Mouse (Mus musculus) right cerebral cortex, postnatal 36 days (tissue): ENCODE measurements around the gene Gm26741.

Experiments used
- DNase-seq, 2 experiments: peaks; one replicate each; pipeline ENCODE4 v3.0.0; 2022; ENCODE audit warnings: low spot score in 2 of 2, mixed read lengths in 1 of 2

Gm26741 gene

DNA sequence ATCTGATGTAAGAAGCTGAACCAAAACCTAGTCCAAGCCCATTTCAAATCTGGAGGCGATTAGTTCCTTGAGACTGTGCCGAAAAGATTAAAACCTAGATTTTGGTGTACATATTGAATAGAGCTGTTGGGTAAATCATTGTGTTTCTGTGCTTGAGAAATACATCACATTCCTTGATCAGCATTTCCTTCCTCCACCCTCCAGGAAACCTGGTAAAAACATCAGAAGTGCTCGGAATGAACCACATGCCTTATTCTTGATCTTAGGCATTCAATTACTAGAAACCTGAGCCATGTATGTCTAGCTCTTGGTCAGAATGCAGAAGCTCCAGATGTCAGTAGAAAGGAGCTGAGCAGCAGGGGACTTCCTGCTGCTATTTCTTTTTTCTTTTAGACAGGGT, 30.9 kb downstream of the Gm26741 start:
- no peak for DNase-seq

- no peak for DNase-seq
Observed at GRCm38 (mm10) chr10:52391208-52391607, 32.6 kb downstream of the Gm26741 start.

GRCm38 (mm10) chr10:52396647-52397046, 38.1 kb downstream of the Gm26741 start:
- DNase-seq: no peak

- no peak for DNase-seq
Observed at GRCm38 (mm10) chr10:52398715-52399114, 40.1 kb downstream of the Gm26741 start.

- no peak for DNase-seq
Observed at GRCm38 (mm10) chr10:52399722-52400121, 41.2 kb downstream of the Gm26741 start.

GRCm38 (mm10) chr10:52405160-52405559, 46.6 kb downstream of the Gm26741 start:
- DNase-seq: no peak

- no peak for DNase-seq
Observed at GRCm38 (mm10) chr10:52407526-52407925, 49.0 kb downstream of the Gm26741 start.
